Mouse (Mus musculus): ENCODE results near the gene AI593442. TPM values are rescaled to one million over a fixed set of nuclear protein-coding genes. Genes with fewer than 3 reads are reported as not detected.

AI593442 gene
- polyA plus RNA-seq (2014; fragmentation: Illumina TruSeq; extraction: RNeasy Lipid Tissue Mini Kit (QIAGEN cat#74804); ENCODE audit: low read depth, low replicate concordance) = 0.17 TPM

DNA sequence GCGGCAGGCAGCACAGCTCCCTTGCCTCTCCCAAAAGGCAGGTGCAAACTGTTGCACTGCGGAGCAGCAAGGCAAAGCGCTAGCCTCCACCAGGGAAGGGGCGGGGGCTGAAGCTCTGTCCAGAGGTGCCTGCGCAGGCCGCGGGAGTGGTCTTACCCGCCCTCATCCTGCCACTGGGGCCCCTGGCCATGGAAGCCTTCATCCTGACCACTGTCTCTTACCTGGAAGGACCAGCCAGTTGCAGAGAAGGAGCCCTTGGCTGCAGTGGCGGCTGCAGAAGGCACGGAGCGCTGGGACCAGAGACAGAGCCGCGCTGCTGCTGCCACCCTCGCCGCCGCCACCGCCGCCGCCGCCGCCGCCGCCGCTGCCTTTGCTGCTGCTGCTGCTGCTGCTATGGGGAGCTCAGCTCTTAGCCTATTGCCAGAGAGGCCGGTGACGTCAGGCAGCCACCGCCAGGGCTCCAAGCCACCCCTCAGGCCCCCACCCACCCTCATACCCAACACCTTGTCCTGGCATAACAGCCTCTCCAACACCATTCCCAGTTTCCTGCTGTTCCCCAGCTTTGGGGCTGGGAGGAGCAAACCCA, at the start of gene AI593442:
AI593442 (minus strand) TSS at position 419 of the 586 bp plus-strand sequence.

Data from adrenal gland, adult 10 weeks (tissue).